20 mouse cellular contexts compared by ENCODE assay signal in the genomic region with DNA sequence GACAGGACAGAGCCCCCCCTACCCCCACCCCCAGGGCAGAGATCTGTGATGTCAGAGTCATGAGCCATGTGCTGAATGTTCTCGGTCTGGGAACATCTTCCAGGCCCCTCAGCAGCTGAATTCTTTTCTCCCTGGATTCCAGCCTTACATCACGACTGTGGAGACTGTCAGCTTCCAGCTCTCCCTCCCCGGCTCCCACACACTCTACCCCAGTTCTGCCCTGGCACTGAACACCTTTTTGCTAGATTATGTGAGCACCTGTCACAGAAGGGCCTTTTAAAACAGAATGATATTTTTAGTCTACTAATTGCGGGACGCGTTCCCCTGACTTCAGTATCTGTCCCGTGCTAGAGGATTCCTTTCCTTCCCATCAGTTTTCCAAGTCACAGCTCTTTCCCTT. TPM values are rescaled to one million over a fixed set of nuclear protein-coding genes. Genes with fewer than 3 reads are reported as not detected.
DNase-seq lines count a peak whose midpoint lies in the region; ATAC-seq lines count a peak whose summit lies in the region.
"Had no signal": no experiment of that assay in that cellular context is flagged by ENCODE, and none has a peak within 500 bp of the region (broad histone marks: within the 10 kb centered on the region; RNA-seq: fewer than 3 reads in every experiment).

No protein-coding gene starts in this region.

- 62% methylated on average over 7 of the region's 7 CpGs for WGBS in hindbrain, embryonic 13.5 days
- 67% methylated on average over 7 of the region's 7 CpGs for WGBS in hindbrain, embryonic 12.5 days
- 66% methylated on average over 7 of the region's 7 CpGs for WGBS in midbrain, embryonic 15.5 days
- 72% methylated on average over 7 of the region's 7 CpGs for WGBS in midbrain, embryonic 11.5 days

- H3K27me3 ChIP-seq in hindbrain, embryonic 13.5 days = no peaks in the 10 kb centered on the region
- H3K27me3 ChIP-seq in hindbrain, embryonic 12.5 days = peaks cover 15% of the 10 kb centered on the region
- no peaks in the 10 kb centered on the region for H3K27me3 ChIP-seq in midbrain, embryonic 15.5 days (replicated peaks)
- H3K27me3 ChIP-seq in midbrain, embryonic 11.5 days (ENCODE audit: control insufficient read depth, insufficient read depth, low read length) = no peaks in the 10 kb centered on the region

- no peak for ATAC-seq in hindbrain, embryonic 13.5 days (ENCODE audit: low FRiP score)
- no peak for ATAC-seq in hindbrain, embryonic 12.5 days (ENCODE audit: low FRiP score)
- ATAC-seq in midbrain, embryonic 15.5 days (replicated peaks) = no peak
- no peak for ATAC-seq in midbrain, embryonic 11.5 days (ENCODE audit: low FRiP score)

- peak; percentile 16 for DNase-seq in cerebellum, adult 11 months
- DNase-seq in cerebellum, adult 8-10 months = no peak
- DNase-seq in midbrain, embryonic 11.5 days (ENCODE audit: low spot score, missing footprints) = no peak
- DNase-seq in adrenal gland, adult (ENCODE audit: inconsistent age in 2 of 2, low spot score in 1 of 2) = no peak
- no peak for DNase-seq in spleen, postnatal 4 days (ENCODE audit: low spot score in 2 of 2)
- DNase-seq: adrenal gland, adult 8-10 months; embryo, embryonic 11 days; heart, postnatal 4 days; kidney, adult 11 months; kidney, postnatal 10 days; left cerebral cortex, postnatal 4 days; liver; lung, postnatal 10 days; right cerebral cortex, postnatal 4 days had no signal

- peaks cover 53% of the 10 kb centered on the region for H3K4me1 ChIP-seq in hindbrain, embryonic 13.5 days (replicated peaks)
- H3K4me1 ChIP-seq in hindbrain, embryonic 12.5 days = peaks cover 49% of the 10 kb centered on the region
- H3K4me1 ChIP-seq in midbrain, embryonic 15.5 days = peaks cover 32% of the 10 kb centered on the region
- H3K4me1 ChIP-seq in midbrain, embryonic 11.5 days (ENCODE audit: control insufficient read depth, insufficient read depth, low read length) = peaks cover 19% of the 10 kb centered on the region

- H3K9ac ChIP-seq in hindbrain, embryonic 13.5 days = peak overlapping the region; percentile 19; the same call in 1 of the 2 replicates
- H3K9ac ChIP-seq in hindbrain, embryonic 12.5 days = no peak overlapping the region
- no peak overlapping the region for H3K9ac ChIP-seq in midbrain, embryonic 15.5 days
- no peak overlapping the region for H3K9ac ChIP-seq in midbrain, embryonic 11.5 days (ENCODE audit: low read length)

- no peaks in the 10 kb centered on the region for H3K9me3 ChIP-seq in hindbrain, embryonic 13.5 days
- 0 out of 2 replicates have a peak, but pooled peaks cover 3% of the 10 kb centered on the region for H3K9me3 ChIP-seq in hindbrain, embryonic 12.5 days (replicated peaks)
- no peaks in the 10 kb centered on the region for H3K9me3 ChIP-seq in midbrain, embryonic 15.5 days
- no peaks in the 10 kb centered on the region for H3K9me3 ChIP-seq in midbrain, embryonic 11.5 days (ENCODE audit: control insufficient read depth, low read length)

- H3K4me2 ChIP-seq in hindbrain, embryonic 13.5 days = no peak overlapping the region
- no peak overlapping the region for H3K4me2 ChIP-seq in hindbrain, embryonic 12.5 days (replicated peaks)
- H3K4me2 ChIP-seq in midbrain, embryonic 15.5 days = no peak overlapping the region
- no peak overlapping the region for H3K4me2 ChIP-seq in midbrain, embryonic 11.5 days

- peak overlapping the region; percentile 66 for H3K27ac ChIP-seq in hindbrain, embryonic 13.5 days
- H3K27ac ChIP-seq in hindbrain, embryonic 12.5 days = no peak overlapping the region
- H3K27ac ChIP-seq in midbrain, embryonic 15.5 days = peak overlapping the region; percentile 1; the same call in 1 of the 2 replicates
- H3K27ac ChIP-seq in midbrain, embryonic 11.5 days (ENCODE audit: low read depth, low read length) = no peak overlapping the region

- no peak overlapping the region for H3K4me3 ChIP-seq in hindbrain, embryonic 13.5 days
- no peak overlapping the region for H3K4me3 ChIP-seq in hindbrain, embryonic 12.5 days
- H3K4me3 ChIP-seq in midbrain, embryonic 15.5 days = no peak overlapping the region
- no peak overlapping the region for H3K4me3 ChIP-seq in midbrain, embryonic 11.5 days (ENCODE audit: low read depth, low read length)

- no peaks in the 10 kb centered on the region for H3K36me3 ChIP-seq in hindbrain, embryonic 13.5 days
- no peaks in the 10 kb centered on the region for H3K36me3 ChIP-seq in hindbrain, embryonic 12.5 days
- no peaks in the 10 kb centered on the region for H3K36me3 ChIP-seq in midbrain, embryonic 15.5 days (replicated peaks)
- H3K36me3 ChIP-seq in midbrain, embryonic 11.5 days (ENCODE audit: control insufficient read depth, insufficient read depth, low read length) = no peaks in the 10 kb centered on the region

RNA-seq across cellular contexts. Expression of gene Aqp6, which starts 10.4 kb away (rescaled TPM):
- 2.6 and 3.2 TPM in 2 replicates for polyA plus RNA-seq in hindbrain, embryonic 13.5 days (2015; fragmentation: Nextera tagmentation; extraction: Ambion mirVana)
- 1.3 and 2.8 TPM in 2 replicates for polyA plus RNA-seq in hindbrain, embryonic 12.5 days (2016; fragmentation: Nextera tagmentation; extraction: Ambion mirVana)
- 0.41 and 0.49 TPM in 2 replicates for polyA plus RNA-seq in midbrain, embryonic 15.5 days (2015; fragmentation: Nextera tagmentation; extraction: Ambion mirVana)
- 0.11 and 0.22 TPM in 2 replicates for polyA plus RNA-seq in midbrain, embryonic 11.5 days (2014; fragmentation: Nextera tagmentation; extraction: Ambion mirVana)
- polyA plus RNA-seq: embryonic facial prominence, embryonic 14.5 days; heart, embryonic 14.5 days; liver, embryonic 16.5 days had no signal

RNA-seq across cellular contexts. Expression of gene Aqp5, which starts 21.0 kb away (rescaled TPM):
- polyA plus RNA-seq in hindbrain, embryonic 13.5 days (2015; fragmentation: Nextera tagmentation; extraction: Ambion mirVana) = 2.1 and 2.5 TPM in 2 replicates
- 2.4 and 2.7 TPM in 2 replicates for polyA plus RNA-seq in hindbrain, embryonic 12.5 days (2016; fragmentation: Nextera tagmentation; extraction: Ambion mirVana)
- polyA plus RNA-seq in midbrain, embryonic 15.5 days (2015; fragmentation: Nextera tagmentation; extraction: Ambion mirVana) = 1.3 and 1.4 TPM in 2 replicates
- 0.37 and 0.38 TPM in 2 replicates for polyA plus RNA-seq in midbrain, embryonic 11.5 days (2014; fragmentation: Nextera tagmentation; extraction: Ambion mirVana)

RNA-seq across cellular contexts. Expression of gene Aqp2, which starts 32.7 kb away (rescaled TPM):
- polyA plus RNA-seq in hindbrain, embryonic 13.5 days (2015; fragmentation: Nextera tagmentation; extraction: Ambion mirVana) = not detected in 2 replicates
- not detected in 2 replicates for polyA plus RNA-seq in hindbrain, embryonic 12.5 days (2016; fragmentation: Nextera tagmentation; extraction: Ambion mirVana)
- not detected in 2 replicates for polyA plus RNA-seq in midbrain, embryonic 15.5 days (2015; fragmentation: Nextera tagmentation; extraction: Ambion mirVana)
- not detected in 2 replicates for polyA plus RNA-seq in midbrain, embryonic 11.5 days (2014; fragmentation: Nextera tagmentation; extraction: Ambion mirVana)
- polyA plus RNA-seq: heart, embryonic 14.5 days; liver, embryonic 16.5 days had no signal

RNA-seq across cellular contexts. Expression of gene Racgap1, which starts 39.9 kb away (rescaled TPM):
- polyA plus RNA-seq in hindbrain, embryonic 13.5 days (2015; fragmentation: Nextera tagmentation; extraction: Ambion mirVana) = 97.6 and 102 TPM in 2 replicates
- polyA plus RNA-seq in hindbrain, embryonic 12.5 days (2016; fragmentation: Nextera tagmentation; extraction: Ambion mirVana) = 177 and 185 TPM in 2 replicates
- polyA plus RNA-seq in midbrain, embryonic 15.5 days (2015; fragmentation: Nextera tagmentation; extraction: Ambion mirVana) = 49.0 and 56.9 TPM in 2 replicates
- polyA plus RNA-seq in midbrain, embryonic 11.5 days (2014; fragmentation: Nextera tagmentation; extraction: Ambion mirVana) = 214 and 230 TPM in 2 replicates

RNA-seq across cellular contexts. Expression of gene Asic1, which starts 58.6 kb away (rescaled TPM):
- polyA plus RNA-seq in hindbrain, embryonic 13.5 days (2015; fragmentation: Nextera tagmentation; extraction: Ambion mirVana) = 58.3 and 63.0 TPM in 2 replicates
- polyA plus RNA-seq in hindbrain, embryonic 12.5 days (2016; fragmentation: Nextera tagmentation; extraction: Ambion mirVana) = 48.6 and 61.6 TPM in 2 replicates
- polyA plus RNA-seq in midbrain, embryonic 15.5 days (2015; fragmentation: Nextera tagmentation; extraction: Ambion mirVana) = 64.0 and 65.9 TPM in 2 replicates
- polyA plus RNA-seq in midbrain, embryonic 11.5 days (2014; fragmentation: Nextera tagmentation; extraction: Ambion mirVana) = 10.5 and 11.4 TPM in 2 replicates

Comparison
In these comparisons a context has a peak if more than half of its experiments do, and no peak if none do; other contexts are left out.
1. H3K27ac ChIP-seq: peak in hindbrain, embryonic 13.5 days (single experiment) and midbrain, embryonic 15.5 days (single experiment); none in hindbrain, embryonic 12.5 days (single experiment) and midbrain, embryonic 11.5 days (single experiment).